Mouse (Mus musculus): Measurements from ENCODE around the gene Gm17304. TPM values are rescaled to one million over a fixed set of nuclear protein-coding genes. Genes with fewer than 3 reads are reported as not detected.

Gm17304 gene
- polyA plus RNA-seq, 1 experiment from 2014 or later = not detected

GRCm38 (mm10) chr5:106590686-106591085, 18.2 kb upstream of the Gm17304 start:
- no peak overlapping the region for H3K4me3 ChIP-seq
- peaks cover 6% of the 10 kb centered on the region; the same call in 1 of the 2 replicates for H3K27me3 ChIP-seq
- peaks cover 28% of the 10 kb centered on the region for H3K36me3 ChIP-seq (ENCODE audit: poor library complexity, severe bottlenecking)
- 86% methylated on average over 5 of the region's 5 CpGs for WGBS
- H3K4me1 ChIP-seq = no peaks in the 10 kb centered on the region
- no peak overlapping the region for H3K27ac ChIP-seq
- H3K9me3 ChIP-seq (replicated peaks) = no peaks in the 10 kb centered on the region
- no peak overlapping the region for H3K4me2 ChIP-seq
- no peak overlapping the region for H3K9ac ChIP-seq
- ATAC-seq = no peak

GRCm38 (mm10) chr5:106594388-106594787, 14.5 kb upstream of the Gm17304 start:
- no peaks in the 10 kb centered on the region for H3K9me3 ChIP-seq (replicated peaks)
- H3K36me3 ChIP-seq (ENCODE audit: poor library complexity, severe bottlenecking) = peaks cover 16% of the 10 kb centered on the region; the same call in 1 of the 2 replicates
- H3K27me3 ChIP-seq = no peaks in the 10 kb centered on the region
- H3K4me1 ChIP-seq = peaks cover 8% of the 10 kb centered on the region; the same call in 1 of the 2 replicates
- H3K27ac ChIP-seq = no peak overlapping the region
- no peak overlapping the region for H3K4me2 ChIP-seq
- no peak overlapping the region for H3K4me3 ChIP-seq
- ATAC-seq = no peak
- H3K9ac ChIP-seq = no peak overlapping the region

GRCm38 (mm10) chr5:106597472-106597871, 11.4 kb upstream of the Gm17304 start:
- no peak overlapping the region for H3K9ac ChIP-seq
- H3K4me3 ChIP-seq = no peak overlapping the region
- WGBS = 86% methylated on average over 2 of the region's 2 CpGs
- ATAC-seq = peak; percentile 53; the same call in 1 of the 2 replicates
- H3K9me3 ChIP-seq (replicated peaks) = no peaks in the 10 kb centered on the region
- no peak overlapping the region for H3K4me2 ChIP-seq
- H3K36me3 ChIP-seq (ENCODE audit: poor library complexity, severe bottlenecking) = 0 out of 2 replicates have a peak, but pooled peaks cover 12% of the 10 kb centered on the region
- peaks cover 8% of the 10 kb centered on the region; the same call in 1 of the 2 replicates for H3K4me1 ChIP-seq
- no peak overlapping the region for H3K27ac ChIP-seq
- H3K27me3 ChIP-seq = no peaks in the 10 kb centered on the region

- no peak for ATAC-seq
- H3K9me3 ChIP-seq (replicated peaks) = no peaks in the 10 kb centered on the region
- peaks cover 8% of the 10 kb centered on the region; the same call in 1 of the 2 replicates for H3K4me1 ChIP-seq
- 83% methylated on average over 8 of the region's 8 CpGs for WGBS
- H3K36me3 ChIP-seq (ENCODE audit: poor library complexity, severe bottlenecking) = 0 out of 2 replicates have a peak, but pooled peaks cover 12% of the 10 kb centered on the region
- H3K27me3 ChIP-seq = no peaks in the 10 kb centered on the region
- no peak overlapping the region for H3K27ac ChIP-seq
- no peak overlapping the region for H3K4me3 ChIP-seq
- no peak overlapping the region for H3K4me2 ChIP-seq
- H3K9ac ChIP-seq = no peak overlapping the region
Measured at GRCm38 (mm10) chr5:106599482-106599881, 9.4 kb upstream of the Gm17304 start.

- Histone ChIP-seq H3K27me3 (no peaks in the 10 kb centered on the region), H3K9ac (no peak overlapping the region), H3K4me3 (no peak overlapping the region), H3K27ac (no peak overlapping the region), H3K4me1 (no peaks in the 10 kb centered on the region), H3K9me3 (replicated peaks) (no peaks in the 10 kb centered on the region), H3K36me3 (ENCODE audit: poor library complexity, severe bottlenecking) (peaks cover 18% of the 10 kb centered on the region), H3K4me2 (no peak overlapping the region)
- no peak for ATAC-seq
- 96% methylated on average over 5 of the region's 5 CpGs for whole genome bisulfite sequencing
Measured at GRCm38 (mm10) chr5:106604381-106604780, 4.5 kb upstream of the Gm17304 start.

- 91% methylated on average over 6 of the region's 6 CpGs for WGBS
- no peak overlapping the region for H3K9ac ChIP-seq
Measured at GRCm38 (mm10) chr5:106605096-106605495, 3.8 kb upstream of the Gm17304 start.

GRCm38 (mm10) chr5:106607081-106607480, 1.8 kb upstream of the Gm17304 start:
- H3K4me2 ChIP-seq = no peak overlapping the region
- H3K36me3 ChIP-seq (ENCODE audit: poor library complexity, severe bottlenecking) = peaks cover 22% of the 10 kb centered on the region
- no peaks in the 10 kb centered on the region for H3K27me3 ChIP-seq
- 83% methylated on average over 5 of the region's 5 CpGs for WGBS
- H3K9me3 ChIP-seq (replicated peaks) = no peaks in the 10 kb centered on the region
- no peak for ATAC-seq
- no peak overlapping the region for H3K4me3 ChIP-seq
- no peaks in the 10 kb centered on the region for H3K4me1 ChIP-seq
- no peak overlapping the region for H3K9ac ChIP-seq
- H3K27ac ChIP-seq = no peak overlapping the region

More at GRCm38 (mm10) chr5:106605096-106605495, 3.8 kb upstream of the Gm17304 start:
- H3K4me2 ChIP-seq = no peak overlapping the region
- H3K36me3 ChIP-seq (ENCODE audit: poor library complexity, severe bottlenecking) = peaks cover 16% of the 10 kb centered on the region
- no peaks in the 10 kb centered on the region for H3K9me3 ChIP-seq (replicated peaks)
- no peak overlapping the region for H3K27ac ChIP-seq
- no peaks in the 10 kb centered on the region for H3K4me1 ChIP-seq
- no peak for ATAC-seq
- H3K27me3 ChIP-seq = no peaks in the 10 kb centered on the region
- no peak overlapping the region for H3K4me3 ChIP-seq

GRCm38 (mm10) chr5:106612151-106612550, 3.3 kb downstream of the Gm17304 start:
- H3K4me3 ChIP-seq = no peak overlapping the region
- H3K36me3 ChIP-seq (ENCODE audit: poor library complexity, severe bottlenecking) = peaks cover 24% of the 10 kb centered on the region
- ATAC-seq = no peak
- H3K9ac ChIP-seq = no peak overlapping the region
- 97% methylated on average over 2 of the region's 2 CpGs for WGBS
- no peaks in the 10 kb centered on the region for H3K9me3 ChIP-seq (replicated peaks)
- H3K4me2 ChIP-seq = no peak overlapping the region
- no peak overlapping the region for H3K27ac ChIP-seq
- no peaks in the 10 kb centered on the region; the same call in 1 of the 2 replicates for H3K4me1 ChIP-seq
- H3K27me3 ChIP-seq = no peaks in the 10 kb centered on the region

- Histone ChIP-seq H3K4me3 (no peak overlapping the region), H3K27me3 (no peaks in the 10 kb centered on the region), H3K9me3 (replicated peaks) (no peaks in the 10 kb centered on the region), H3K36me3 (ENCODE audit: poor library complexity, severe bottlenecking) (peaks cover 22% of the 10 kb centered on the region), H3K27ac (no peak overlapping the region), H3K9ac (no peak overlapping the region), H3K4me2 (no peak overlapping the region), H3K4me1 (no peaks in the 10 kb centered on the region; the same call in 1 of the 2 replicates)
- WGBS = 90% methylated on average over 7 of the region's 7 CpGs
- ATAC-seq = no peak
Measured at GRCm38 (mm10) chr5:106614570-106614969, 5.7 kb downstream of the Gm17304 start.

- H3K4me1 ChIP-seq = no peaks in the 10 kb centered on the region; the same call in 1 of the 2 replicates
- H3K4me2 ChIP-seq = no peak overlapping the region
- WGBS = 92% methylated on average over 2 of the region's 2 CpGs
- H3K4me3 ChIP-seq = no peak overlapping the region
- H3K9me3 ChIP-seq (replicated peaks) = no peaks in the 10 kb centered on the region
- H3K27ac ChIP-seq = no peak overlapping the region
- H3K27me3 ChIP-seq = no peaks in the 10 kb centered on the region
- no peak for ATAC-seq
- H3K36me3 ChIP-seq (ENCODE audit: poor library complexity, severe bottlenecking) = peaks cover 22% of the 10 kb centered on the region
- no peak overlapping the region for H3K9ac ChIP-seq
Measured at GRCm38 (mm10) chr5:106615006-106615405, 6.1 kb downstream of the Gm17304 start.

GRCm38 (mm10) chr5:106620446-106620845, 11.5 kb downstream of the Gm17304 start:
- Histone ChIP-seq H3K36me3 (ENCODE audit: poor library complexity, severe bottlenecking) (peaks cover 32% of the 10 kb centered on the region), H3K4me1 (no peaks in the 10 kb centered on the region), H3K9me3 (replicated peaks) (no peaks in the 10 kb centered on the region), H3K4me3 (no peak overlapping the region), H3K9ac (no peak overlapping the region), H3K4me2 (no peak overlapping the region), H3K27ac (no peak overlapping the region), H3K27me3 (no peaks in the 10 kb centered on the region)
- no peak for ATAC-seq
- WGBS = 93% methylated on average over 6 of the region's 6 CpGs

GRCm38 (mm10) chr5:106622193-106622592, 13.3 kb downstream of the Gm17304 start:
- ATAC-seq = no peak
- WGBS = 89% methylated on average over 5 of the region's 5 CpGs
- Histone ChIP-seq H3K9ac (no peak overlapping the region), H3K9me3 (replicated peaks) (no peaks in the 10 kb centered on the region), H3K4me1 (no peaks in the 10 kb centered on the region), H3K27ac (no peak overlapping the region), H3K36me3 (ENCODE audit: poor library complexity, severe bottlenecking) (peaks cover 36% of the 10 kb centered on the region), H3K4me2 (no peak overlapping the region), H3K4me3 (no peak overlapping the region), H3K27me3 (no peaks in the 10 kb centered on the region)

- Histone ChIP-seq H3K4me3 (no peak overlapping the region), H3K9ac (no peak overlapping the region), H3K36me3 (ENCODE audit: poor library complexity, severe bottlenecking) (peaks cover 33% of the 10 kb centered on the region), H3K4me2 (no peak overlapping the region), H3K27me3 (no peaks in the 10 kb centered on the region), H3K27ac (no peak overlapping the region), H3K4me1 (peaks cover 1% of the 10 kb centered on the region; the same call in 1 of the 2 replicates), H3K9me3 (replicated peaks) (no peaks in the 10 kb centered on the region)
- ATAC-seq = no peak
- WGBS = 97% methylated on average over 4 of the region's 4 CpGs
Measured at GRCm38 (mm10) chr5:106623337-106623736, 14.4 kb downstream of the Gm17304 start.

All from forebrain, embryonic 13.5 days (tissue).